Mouse (Mus musculus) heart, embryonic 14.5 days (tissue): ENCODE results near the gene Morc3. TPM values are rescaled to one million over a fixed set of nuclear protein-coding genes. Genes with fewer than 3 reads are reported as not detected.

Source experiments
- ATAC-seq: fragments of 200-750 bp; cut with Nextera tagmentation; 2 replicates; pipeline ENCODE4 v1.8.0; 2017; ENCODE audit warnings: low read depth, moderate TSS enrichment; ENCODE audit not compliant: insufficient number of reproducible peaks, insufficient read depth, low FRiP score
- H3K27ac ChIP-seq, 2 experiments: fragments of 200-500 bp in 1 of 2; fragments of 300-500 bp in 1 of 2; sonication (generic) in 1 of 2; replicated peaks in 1 of 2; 2 replicates each; pipeline ENCODE4 v1.5.1; 2012 to 2014; ENCODE audit warnings: low read depth in 2 of 2, low read length in 2 of 2, control low read depth in 1 of 2, mild to moderate bottlenecking in 1 of 2, mixed read lengths in 1 of 2; ENCODE audit not compliant: control insufficient read depth in 1 of 2, insufficient read depth in 1 of 2
- H3K27me3 ChIP-seq: fragments of 300-500 bp; sonication (generic); 2 replicates; pipeline ENCODE4 v1.6.1; 2014; ENCODE audit warnings: mild to moderate bottlenecking, low read length, control low read depth; ENCODE audit not compliant: control insufficient read depth, insufficient read depth
- H3K36me3 ChIP-seq: fragments of 300-500 bp; sonication (generic); 2 replicates; pipeline ENCODE4 v1.6.1; 2014; ENCODE audit warnings: mild to moderate bottlenecking, control low read depth, low read length, mixed read lengths; ENCODE audit not compliant: control insufficient read depth, insufficient read depth
- H3K4me1 ChIP-seq, 2 experiments: fragments of 200-500 bp in 1 of 2; fragments of 300-500 bp in 1 of 2; sonication (generic) in 1 of 2; 2 replicates each; pipeline ENCODE4 v1.6.1; 2012 to 2014; ENCODE audit warnings: low read length in 2 of 2, control low read depth in 1 of 2, mixed read lengths in 1 of 2; ENCODE audit not compliant: control insufficient read depth in 2 of 2, insufficient read depth in 2 of 2
- H3K4me2 ChIP-seq: fragments of 300-500 bp; sonication (generic); 2 replicates; pipeline ENCODE4 v1.6.1; 2014; ENCODE audit warnings: mild to moderate bottlenecking, low read length
- H3K4me3 ChIP-seq, 2 experiments: fragments of 200-500 bp in 1 of 2; fragments of 300-500 bp in 1 of 2; sonication (generic) in 1 of 2; 2 replicates each; pipeline ENCODE4 v1.5.1; 2012 to 2014; ENCODE audit warnings: low read length in 2 of 2, mild to moderate bottlenecking in 2 of 2, control low read depth in 1 of 2, low read depth in 1 of 2, moderate library complexity in 1 of 2; ENCODE audit not compliant: control insufficient read depth in 1 of 2, insufficient read depth in 1 of 2
- H3K9ac ChIP-seq: fragments of 300-500 bp; sonication (generic); 2 replicates; pipeline ENCODE4 v1.6.1; 2014; ENCODE audit warnings: mild to moderate bottlenecking, low read length
- H3K9me3 ChIP-seq: fragments of 300-500 bp; sonication (generic); 2 replicates; pipeline ENCODE4 v1.6.1; 2016; ENCODE audit warnings: low read length, control low read depth; ENCODE audit not compliant: control insufficient read depth
- WGBS: fragments of 180-500 bp; shearing (Covaris S2); extraction: QIAGEN DNeasy Blood & Tissue Kit; methylation state at CpG from one replicate; pipeline ENCODE4 v1.1.7; 2014; 5-methylcytosine and 5-hydroxymethylcytosine counted together
- polyA plus RNA-seq: library from polyadenylated mRNA; unstranded; fragments of >200 nt; fragmentation: Nextera tagmentation; extraction: Ambion mirVana; gene quantifications from 2 replicates; pipeline ENCODE4 v1.2.1, GENCODE M21; 2014

Morc3 gene
- polyA plus RNA-seq, 1 experiment from 2014 or later, result 23.8 TPM

- no peaks in the 10 kb centered on the region for H3K9me3 ChIP-seq
- H3K27ac ChIP-seq, result no peak overlapping the region
- H3K36me3 ChIP-seq, result no peaks in the 10 kb centered on the region
- no peak for ATAC-seq
- H3K4me1 ChIP-seq, result peaks cover 6% of the 10 kb centered on the region in 2 experiments; a peak in 2 of 4 replicates
- H3K27me3 ChIP-seq, result no peaks in the 10 kb centered on the region
- 75% methylated on average over 5 of the region's 5 CpGs for WGBS
- no peak overlapping the region for H3K4me3 ChIP-seq
- H3K9ac ChIP-seq, result no peak overlapping the region
- H3K4me2 ChIP-seq, result no peak overlapping the region
These were observed 37.1 kb upstream of the Morc3 start for GRCm38 (mm10) chr16:93794845-93795244.

- Histone ChIP-seq H3K4me2 (no peak overlapping the region), H3K27me3 (no peaks in the 10 kb centered on the region), H3K9ac (no peak overlapping the region), H3K4me3 (no peak overlapping the region), H3K4me1 (peaks cover 6% of the 10 kb centered on the region in 2 experiments; a peak in 2 of 4 replicates), H3K9me3 (no peaks in the 10 kb centered on the region), H3K27ac (no peak overlapping the region), H3K36me3 (0 out of 2 replicates have a peak, but pooled peaks cover 4% of the 10 kb centered on the region)
- no peak for ATAC-seq
- 96% methylated on average over 5 of the region's 5 CpGs for WGBS
These were observed 36.5 kb upstream of the Morc3 start for GRCm38 (mm10) chr16:93795391-93795790.

- no peak overlapping the region for H3K27ac ChIP-seq
- H3K27me3 ChIP-seq, result no peaks in the 10 kb centered on the region
- H3K4me1 ChIP-seq, result peaks cover 6% of the 10 kb centered on the region in 2 experiments; a peak in 2 of 4 replicates
- H3K36me3 ChIP-seq, result 0 out of 2 replicates have a peak, but pooled peaks cover 6% of the 10 kb centered on the region
- no peak overlapping the region for H3K9ac ChIP-seq
- H3K4me2 ChIP-seq, result no peak overlapping the region
- H3K9me3 ChIP-seq, result no peaks in the 10 kb centered on the region
- 74% methylated on average over 12 of the region's 12 CpGs for WGBS
- no peak overlapping the region for H3K4me3 ChIP-seq
- ATAC-seq, result no peak
These were observed 34.7 kb upstream of the Morc3 start for GRCm38 (mm10) chr16:93797021-93797840.

- Histone ChIP-seq H3K27ac (no peak overlapping the region), H3K4me3 (no peak overlapping the region), H3K36me3 (0 out of 2 replicates have a peak, but pooled peaks cover 6% of the 10 kb centered on the region), H3K27me3 (no peaks in the 10 kb centered on the region), H3K4me1 (peaks cover 6% of the 10 kb centered on the region in 2 experiments; a peak in 2 of 4 replicates), H3K4me2 (no peak overlapping the region), H3K9ac (no peak overlapping the region), H3K9me3 (no peaks in the 10 kb centered on the region)
- no peak for ATAC-seq
- WGBS, result 46% methylated on average over 11 of the region's 11 CpGs
These were observed 34.0 kb upstream of the Morc3 start for GRCm38 (mm10) chr16:93797841-93798492.

GRCm38 (mm10) chr16:93798623-93799022 is 33.3 kb upstream of the Morc3 start:
- Histone ChIP-seq H3K27ac (no peak overlapping the region), H3K4me1 (peaks cover 6% of the 10 kb centered on the region in 2 experiments; a peak in 2 of 4 replicates), H3K9ac (no peak overlapping the region), H3K4me3 (no peak overlapping the region), H3K27me3 (no peaks in the 10 kb centered on the region), H3K9me3 (no peaks in the 10 kb centered on the region), H3K4me2 (no peak overlapping the region), H3K36me3 (0 out of 2 replicates have a peak, but pooled peaks cover 10% of the 10 kb centered on the region)
- 53% methylated on average over 5 of the region's 5 CpGs for WGBS
- no peak for ATAC-seq

GRCm38 (mm10) chr16:93799071-93799470 is 32.9 kb upstream of the Morc3 start:
- Histone ChIP-seq H3K4me2 (no peak overlapping the region), H3K27ac (no peak overlapping the region), H3K9me3 (no peaks in the 10 kb centered on the region), H3K4me1 (peaks cover 6% of the 10 kb centered on the region in 2 experiments; a peak in 2 of 4 replicates), H3K4me3 (no peak overlapping the region), H3K27me3 (no peaks in the 10 kb centered on the region), H3K36me3 (0 out of 2 replicates have a peak, but pooled peaks cover 11% of the 10 kb centered on the region), H3K9ac (no peak overlapping the region)
- ATAC-seq, result no peak
- WGBS, result 84% methylated on average over 3 of the region's 3 CpGs

- H3K9me3 ChIP-seq, result no peaks in the 10 kb centered on the region
- H3K4me2 ChIP-seq, result no peak overlapping the region
- 0 out of 2 replicates have a peak, but pooled peaks cover 11% of the 10 kb centered on the region for H3K36me3 ChIP-seq
- H3K27me3 ChIP-seq, result no peaks in the 10 kb centered on the region
- H3K9ac ChIP-seq, result no peak overlapping the region
- no peak for ATAC-seq
- peaks cover 6% of the 10 kb centered on the region in 2 experiments; a peak in 2 of 4 replicates for H3K4me1 ChIP-seq
- H3K4me3 ChIP-seq, result no peak overlapping the region
- 94% methylated on average over 16 of the region's 16 CpGs for WGBS
- no peak overlapping the region for H3K27ac ChIP-seq
These were observed 32.0 kb upstream of the Morc3 start for GRCm38 (mm10) chr16:93799936-93800335.
